Mouse (Mus musculus) granulocyte monocyte progenitor cell, adult 5-6 weeks (primary cell): ENCODE data around the gene Hemk1. TPM values are rescaled to one million over a fixed set of nuclear protein-coding genes. Genes with fewer than 3 reads are reported as not detected.
"Not testable (repeated sequence)": the region's sequence is repeated elsewhere in the genome, so short reads cannot be mapped to it uniquely, and the experiment has no call there.

Experiments used
- ATAC-seq: replicated peaks from 2 replicates; pipeline ENCODE4 v1.8.0; 2016; ENCODE audit warnings: mild to moderate bottlenecking, moderate TSS enrichment, inconsistent platforms; ENCODE audit not compliant: poor library complexity, severe bottlenecking
- total RNA-seq, 2 experiments: library from RNA; stranded (forward) in 1 of 2; stranded (reverse) in 1 of 2; fragments of 200-712, 200-1000 nt in 1 of 2; fragments of >200 nt in 1 of 2; fragmentation: Nextera tagmentation in 1 of 2; gene quantifications; 2 replicates each; pipeline ENCODE4 v1.2.3; 2014 to 2017

Gene Hemk1
- total RNA-seq, 2 experiments from 2014 or later, result 6.0 to 32.9 TPM

GRCm38 (mm10) chr9:107309600-107309999, 28.6 kb downstream of the Hemk1 start:
- no peak for ATAC-seq

- no peak for ATAC-seq
Measured at GRCm38 (mm10) chr9:107309171-107309570, 29.0 kb downstream of the Hemk1 start.

- ATAC-seq, result no peak
Measured at GRCm38 (mm10) chr9:107308346-107309000, 29.7 kb downstream of the Hemk1 start.

GRCm38 (mm10) chr9:107307886-107308285, 30.3 kb downstream of the Hemk1 start:
- ATAC-seq, result no peak

- ATAC-seq, result no peak
Measured at GRCm38 (mm10) chr9:107307099-107307872, 30.9 kb downstream of the Hemk1 start.

GRCm38 (mm10) chr9:107306673-107307072, 31.5 kb downstream of the Hemk1 start:
- not testable (repeated sequence) for ATAC-seq

GRCm38 (mm10) chr9:107305601-107306542, 32.3 kb downstream of the Hemk1 start:
- ATAC-seq, result peak; percentile 45

- no peak for ATAC-seq
Measured at GRCm38 (mm10) chr9:107305012-107305411, 33.1 kb downstream of the Hemk1 start.

GRCm38 (mm10) chr9:107304383-107304782, 33.8 kb downstream of the Hemk1 start:
- no peak for ATAC-seq

- no peak for ATAC-seq
Measured at GRCm38 (mm10) chr9:107303900-107304299, 34.2 kb downstream of the Hemk1 start.

- peak; percentile 58 for ATAC-seq
Measured at GRCm38 (mm10) chr9:107303121-107303820, 34.9 kb downstream of the Hemk1 start.

GRCm38 (mm10) chr9:107302592-107302991, 35.6 kb downstream of the Hemk1 start:
- no peak for ATAC-seq

- ATAC-seq, result no peak
Measured at GRCm38 (mm10) chr9:107301554-107302331, 36.4 kb downstream of the Hemk1 start.

- no peak for ATAC-seq
Measured at GRCm38 (mm10) chr9:107300224-107300973, 37.8 kb downstream of the Hemk1 start.

- no peak for ATAC-seq
Measured at GRCm38 (mm10) chr9:107299783-107300182, 38.4 kb downstream of the Hemk1 start.

GRCm38 (mm10) chr9:107298876-107299275, 39.3 kb downstream of the Hemk1 start:
- ATAC-seq, result no peak

- ATAC-seq, result no peak
Measured at GRCm38 (mm10) chr9:107298059-107298780, 39.9 kb downstream of the Hemk1 start.

- no peak for ATAC-seq
Measured at GRCm38 (mm10) chr9:107297658-107298057, 40.5 kb downstream of the Hemk1 start.
